Mouse (Mus musculus) small intestine, adult 2 months (tissue): ENCODE measurements around the gene Ang.

Source experiments
- CTCF ChIP-seq: fragments of 200-500 bp; IDR thresholded peaks from 2 replicates; pipeline ENCODE4 v1.5.1; 2012; ENCODE audit warnings: low read depth, mild to moderate bottlenecking, control low read depth, inconsistent platforms, low read length, moderate library complexity, mixed read lengths; ENCODE audit not compliant: insufficient replicate concordance, insufficient read length; ENCODE audit errors: extremely low read depth
- POLR2A ChIP-seq: fragments of 200-500 bp; IDR thresholded peaks from 2 replicates; pipeline ENCODE4 v1.6.1; 2012; ENCODE audit warnings: low read depth, mild to moderate bottlenecking, control low read depth, inconsistent platforms, low read length, moderate library complexity

DNA sequence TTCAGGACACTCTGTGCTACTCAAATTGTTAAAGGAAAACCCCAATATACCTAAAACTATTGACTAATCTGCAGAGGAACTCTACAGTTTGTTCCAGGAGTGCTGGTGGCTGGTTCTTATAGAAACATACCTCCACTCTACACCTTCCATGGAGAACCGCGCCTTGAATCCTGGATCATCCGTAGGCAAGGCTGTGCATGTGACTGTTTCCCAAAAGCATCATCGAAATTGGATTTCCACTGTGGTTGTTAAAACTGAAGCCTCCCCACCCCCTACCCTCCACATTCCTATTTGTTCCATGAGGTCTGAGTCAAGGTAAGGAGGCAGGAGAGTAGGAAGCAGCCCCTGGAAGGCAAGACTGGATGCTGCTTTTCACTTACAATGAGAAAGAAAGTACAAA is 53.5 kb downstream of the Ang start:
- TF ChIP-seq CTCF (no peak), POLR2A (no peak)
